Mouse (Mus musculus): Measurements from ENCODE around the gene Frmd4b. TPM values are rescaled to one million over a fixed set of nuclear protein-coding genes. Genes with fewer than 3 reads are reported as not detected.

The Frmd4b gene
- polyA plus RNA-seq, 1 experiment: 8.2 TPM

DNA sequence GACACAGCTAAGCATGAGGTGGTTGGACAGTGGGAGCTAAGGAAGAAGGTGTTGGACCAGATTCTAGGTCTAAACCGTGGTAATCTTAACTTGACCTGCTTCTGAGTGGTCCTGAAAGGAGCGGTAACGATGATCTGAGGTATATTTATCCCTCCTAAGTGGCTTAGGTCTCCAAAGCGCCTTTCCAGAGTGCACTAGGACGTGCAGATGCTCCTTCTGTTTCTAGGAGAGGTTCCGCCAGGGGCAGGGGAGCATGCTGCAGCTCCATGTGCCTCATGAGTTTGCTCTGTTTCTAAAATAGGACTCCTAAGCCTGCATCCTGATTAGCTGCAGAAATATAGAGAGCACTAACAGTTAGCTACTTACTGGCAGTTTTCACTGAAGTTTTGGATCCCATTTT lies 117.1 kb downstream of the Frmd4b start:
- no peaks in the 10 kb centered on the region for H3K4me1 ChIP-seq (replicated peaks; ENCODE audit: control insufficient read depth, insufficient read depth, low read length)
- WGBS: 92% methylated on average over 6 of the region's 6 CpGs
- no peaks in the 10 kb centered on the region for H3K36me3 ChIP-seq (ENCODE audit: control insufficient read depth, insufficient read depth, low read length)
- no peak overlapping the region for H3K4me3 ChIP-seq (ENCODE audit: control insufficient read depth, insufficient read depth, low read length)
- no peak overlapping the region for H3K27ac ChIP-seq (ENCODE audit: control insufficient read depth, insufficient read depth, low read length)
- TF ChIP-seq POLR2A (IDR thresholded peaks at IDR 0.05; ENCODE audit: control insufficient read depth, extremely low read depth, insufficient read depth, low read length, poor library complexity) (no peak), CTCF (IDR thresholded peaks at IDR 0.05; ENCODE audit: borderline replicate concordance, control insufficient read depth, extremely low read depth, insufficient read depth, low read length, poor library complexity) (no peak)
- H3K27me3 ChIP-seq (ENCODE audit: control insufficient read depth, insufficient read depth, low read length): no peaks in the 10 kb centered on the region
- no peak for DNase-seq

DNA sequence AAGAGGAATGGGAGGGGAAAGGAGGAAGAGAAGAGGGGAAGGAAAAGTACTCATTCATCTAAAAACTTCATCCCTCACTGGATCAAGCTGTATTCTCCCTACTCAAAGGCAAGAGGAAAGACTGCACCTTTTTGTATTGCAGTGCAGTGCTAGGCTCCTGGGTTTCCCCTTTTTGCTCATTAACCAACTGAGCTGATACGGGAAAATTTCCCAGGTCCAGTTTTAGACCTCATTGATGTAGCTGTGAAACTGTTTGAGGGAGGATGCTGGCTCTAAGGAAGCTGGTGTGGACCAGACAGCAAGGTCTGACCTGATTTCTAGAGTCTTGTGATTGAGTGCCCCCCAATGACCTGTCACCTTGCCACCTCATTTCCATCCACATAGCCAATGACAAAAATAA lies 121.3 kb downstream of the Frmd4b start:
- WGBS: 60% methylated on average over 1 of the region's 1 CpGs

DNA sequence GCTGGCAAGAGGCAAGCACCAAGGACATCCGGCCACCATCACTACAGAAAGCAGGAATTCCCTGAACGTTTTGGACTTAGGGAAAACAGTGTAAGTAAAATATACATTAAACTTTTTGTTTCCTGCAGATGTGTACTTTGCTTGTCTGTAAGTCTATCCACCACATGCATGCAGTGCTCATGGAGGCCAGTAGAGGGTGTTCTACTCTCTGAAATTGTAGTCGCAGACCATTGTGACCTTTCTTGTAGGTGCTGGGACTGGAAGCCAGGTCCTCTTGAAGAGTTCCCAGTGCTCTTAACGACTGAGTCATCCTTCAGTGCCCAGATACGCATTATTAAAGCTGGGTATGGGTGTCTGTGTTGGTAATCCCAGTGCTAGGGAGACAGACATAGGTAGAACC lies 126.3 kb downstream of the Frmd4b start:
- no peaks in the 10 kb centered on the region for H3K36me3 ChIP-seq (ENCODE audit: control insufficient read depth, insufficient read depth, low read length)
- H3K27ac ChIP-seq (ENCODE audit: control insufficient read depth, insufficient read depth, low read length): no peak overlapping the region
- no peak overlapping the region for H3K4me3 ChIP-seq (ENCODE audit: control insufficient read depth, insufficient read depth, low read length)
- H3K4me1 ChIP-seq (replicated peaks; ENCODE audit: control insufficient read depth, insufficient read depth, low read length): no peaks in the 10 kb centered on the region; the same call in 1 of the 2 replicates
- no peak for DNase-seq
- 96% methylated on average over 5 of the region's 5 CpGs for WGBS
- TF ChIP-seq POLR2A (IDR thresholded peaks at IDR 0.05; ENCODE audit: control insufficient read depth, extremely low read depth, insufficient read depth, low read length, poor library complexity) (no peak), CTCF (IDR thresholded peaks at IDR 0.05; ENCODE audit: borderline replicate concordance, control insufficient read depth, extremely low read depth, insufficient read depth, low read length, poor library complexity) (no peak)
- H3K27me3 ChIP-seq (ENCODE audit: control insufficient read depth, insufficient read depth, low read length): peaks cover 5% of the 10 kb centered on the region; the same call in 1 of the 2 replicates

More for the DNA sequence above, 121.3 kb downstream of the Frmd4b start:
- Histone ChIP-seq H3K4me1 (replicated peaks; ENCODE audit: control insufficient read depth, insufficient read depth, low read length) (no peaks in the 10 kb centered on the region), H3K4me3 (ENCODE audit: control insufficient read depth, insufficient read depth, low read length) (no peak overlapping the region), H3K27me3 (ENCODE audit: control insufficient read depth, insufficient read depth, low read length) (no peaks in the 10 kb centered on the region), H3K27ac (ENCODE audit: control insufficient read depth, insufficient read depth, low read length) (no peak overlapping the region), H3K36me3 (ENCODE audit: control insufficient read depth, insufficient read depth, low read length) (no peaks in the 10 kb centered on the region)
- no peak for DNase-seq
- no peak for TF ChIP-seq POLR2A (IDR thresholded peaks at IDR 0.05; ENCODE audit: control insufficient read depth, extremely low read depth, insufficient read depth, low read length, poor library complexity)
- no peak for TF ChIP-seq CTCF (IDR thresholded peaks at IDR 0.05; ENCODE audit: borderline replicate concordance, control insufficient read depth, extremely low read depth, insufficient read depth, low read length, poor library complexity)

DNA sequence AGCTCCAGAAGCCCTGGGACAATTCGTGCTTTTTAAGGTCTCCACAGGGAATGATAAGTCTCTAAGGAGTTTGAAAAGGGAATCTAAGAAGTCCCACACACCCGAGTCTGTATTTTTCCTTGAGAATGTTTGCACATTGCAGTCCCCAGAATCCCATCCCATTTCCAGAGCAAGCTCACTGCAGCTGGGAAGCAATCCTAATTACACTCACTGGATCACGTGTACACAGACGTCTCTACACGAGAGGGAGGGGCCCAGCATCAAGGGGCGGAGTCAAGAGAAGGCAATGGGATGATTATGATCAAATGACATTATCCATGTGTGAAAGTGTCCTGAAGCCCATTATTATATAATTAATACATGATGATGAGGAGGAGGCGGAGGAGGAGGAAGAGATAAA lies 128.5 kb downstream of the Frmd4b start:
- H3K27ac ChIP-seq (ENCODE audit: control insufficient read depth, insufficient read depth, low read length): no peak overlapping the region
- WGBS: 66% methylated on average over 7 of the region's 7 CpGs
- no peak overlapping the region for H3K4me3 ChIP-seq (ENCODE audit: control insufficient read depth, insufficient read depth, low read length)
- no peak for DNase-seq
- TF ChIP-seq POLR2A (IDR thresholded peaks at IDR 0.05; ENCODE audit: control insufficient read depth, extremely low read depth, insufficient read depth, low read length, poor library complexity) (no peak), CTCF (IDR thresholded peaks at IDR 0.05; ENCODE audit: borderline replicate concordance, control insufficient read depth, extremely low read depth, insufficient read depth, low read length, poor library complexity) (no peak)
- peaks cover 5% of the 10 kb centered on the region; the same call in 1 of the 2 replicates for H3K27me3 ChIP-seq (ENCODE audit: control insufficient read depth, insufficient read depth, low read length)
- no peaks in the 10 kb centered on the region for H3K36me3 ChIP-seq (ENCODE audit: control insufficient read depth, insufficient read depth, low read length)
- no peaks in the 10 kb centered on the region; the same call in 1 of the 2 replicates for H3K4me1 ChIP-seq (replicated peaks; ENCODE audit: control insufficient read depth, insufficient read depth, low read length)

DNA sequence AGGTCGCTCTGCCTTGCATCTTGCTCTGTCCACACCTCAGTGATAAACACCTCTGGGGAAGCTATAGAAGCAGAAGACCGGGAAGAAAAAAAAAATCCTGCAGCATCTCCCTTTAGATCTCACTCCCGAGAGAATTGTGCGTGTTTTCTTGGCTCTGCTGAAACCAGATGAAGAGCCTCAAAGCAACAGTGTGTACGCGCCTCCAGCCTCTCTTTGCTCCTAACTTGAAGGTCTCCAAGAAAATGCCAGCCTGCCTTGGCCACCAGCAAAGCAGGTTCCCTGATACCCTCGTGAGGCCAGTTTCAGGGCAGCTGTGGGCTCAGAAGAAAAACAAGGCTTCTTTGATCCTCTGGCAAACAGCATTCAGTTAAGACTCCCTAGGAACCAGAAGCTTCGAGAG lies 129.1 kb downstream of the Frmd4b start:
- H3K27ac ChIP-seq (ENCODE audit: control insufficient read depth, insufficient read depth, low read length): no peak overlapping the region
- no peak for DNase-seq

DNA sequence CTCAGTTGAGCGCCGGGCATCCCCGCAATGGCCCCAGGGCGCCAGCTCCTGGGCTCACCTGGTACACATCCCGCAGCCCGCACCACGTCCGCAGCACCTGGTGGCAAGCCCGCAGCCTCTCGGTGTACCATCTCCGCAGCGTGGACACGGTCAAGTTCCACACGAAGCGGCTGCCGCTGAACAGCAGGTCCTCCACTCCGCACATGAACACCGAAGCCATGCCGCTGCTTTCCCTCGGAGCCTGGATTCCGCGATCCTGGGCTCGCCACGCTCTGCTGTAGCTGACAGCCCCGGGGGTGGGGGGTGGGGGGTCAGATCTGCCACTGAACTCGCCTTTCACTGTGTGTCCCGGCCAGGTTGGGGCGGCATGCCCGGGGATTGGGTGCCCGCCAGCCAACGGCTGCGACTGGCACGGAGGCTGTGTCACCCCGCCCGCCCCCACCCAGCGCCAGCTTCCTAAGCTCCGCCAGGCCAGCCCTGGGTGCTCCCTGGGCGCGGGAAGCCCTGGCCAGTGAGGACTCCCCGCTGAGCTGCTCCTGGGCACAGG lies 129.7 kb downstream of the Frmd4b start:
- no peak for DNase-seq
- Histone ChIP-seq H3K27me3 (ENCODE audit: control insufficient read depth, insufficient read depth, low read length) (peaks cover 5% of the 10 kb centered on the region; the same call in 1 of the 2 replicates), H3K4me1 (replicated peaks; ENCODE audit: control insufficient read depth, insufficient read depth, low read length) (no peaks in the 10 kb centered on the region; the same call in 1 of the 2 replicates), H3K4me3 (ENCODE audit: control insufficient read depth, insufficient read depth, low read length) (peak overlapping the region; percentile 43), H3K27ac (ENCODE audit: control insufficient read depth, insufficient read depth, low read length) (no peak overlapping the region), H3K36me3 (ENCODE audit: control insufficient read depth, insufficient read depth, low read length) (no peaks in the 10 kb centered on the region)
- TF ChIP-seq CTCF (IDR thresholded peaks at IDR 0.05; ENCODE audit: borderline replicate concordance, control insufficient read depth, extremely low read depth, insufficient read depth, low read length, poor library complexity) (no peak), POLR2A (IDR thresholded peaks at IDR 0.05; ENCODE audit: control insufficient read depth, extremely low read depth, insufficient read depth, low read length, poor library complexity) (no peak)
- 3% methylated on average over 40 of the region's 40 CpGs for WGBS

More for the DNA sequence above, 129.1 kb downstream of the Frmd4b start:
- 72% methylated on average over 8 of the region's 8 CpGs for WGBS
- Histone ChIP-seq H3K4me1 (replicated peaks; ENCODE audit: control insufficient read depth, insufficient read depth, low read length) (no peaks in the 10 kb centered on the region; the same call in 1 of the 2 replicates), H3K27me3 (ENCODE audit: control insufficient read depth, insufficient read depth, low read length) (peaks cover 5% of the 10 kb centered on the region; the same call in 1 of the 2 replicates), H3K36me3 (ENCODE audit: control insufficient read depth, insufficient read depth, low read length) (no peaks in the 10 kb centered on the region), H3K4me3 (ENCODE audit: control insufficient read depth, insufficient read depth, low read length) (no peak overlapping the region)
- no peak for TF ChIP-seq POLR2A (IDR thresholded peaks at IDR 0.05; ENCODE audit: control insufficient read depth, extremely low read depth, insufficient read depth, low read length, poor library complexity)
- TF ChIP-seq CTCF (IDR thresholded peaks at IDR 0.05; ENCODE audit: borderline replicate concordance, control insufficient read depth, extremely low read depth, insufficient read depth, low read length, poor library complexity): no peak

Measured in thymus, adult 2 months (tissue).